In genomic region chr16:67526992-67527391, GRCm38 (mm10) we compare ENCODE assay signal across 20 mouse cellular contexts.
DNase-seq lines count a peak whose midpoint lies in the region; ATAC-seq and TF ChIP-seq lines count a peak whose summit lies in the region.
"Had no signal": no experiment of that assay in that cellular context is flagged by ENCODE, and none has a peak within 500 bp of the region (broad histone marks: within the 10 kb centered on the region; RNA-seq: fewer than 3 reads in every experiment).

No protein-coding gene starts in this region.

- no peaks in the 10 kb centered on the region for H3K27me3 ChIP-seq in liver, adult 2 months (ENCODE audit: control insufficient read depth, insufficient read depth, low read length)
- no peaks in the 10 kb centered on the region for H3K27me3 ChIP-seq in liver, embryonic 12.5 days (replicated peaks)
- H3K27me3 ChIP-seq in intestine, embryonic 16.5 days (replicated peaks; ENCODE audit: control insufficient read depth, insufficient read depth, low read length) = no peaks in the 10 kb centered on the region
- H3K27me3 ChIP-seq: CH12.LX; embryonic facial prominence, embryonic 12.5 days; forebrain, embryonic 13.5 days; forebrain, embryonic 15.5 days had no signal

- H3K9ac ChIP-seq in liver, adult 2 months (ENCODE audit: low read depth, low read length) = no peak overlapping the region
- H3K9ac ChIP-seq in liver, embryonic 12.5 days = no peak overlapping the region
- H3K9ac ChIP-seq in intestine, embryonic 16.5 days (ENCODE audit: low read depth, low read length) = no peak overlapping the region
- H3K9ac ChIP-seq: embryonic facial prominence, embryonic 12.5 days; forebrain, embryonic 13.5 days; forebrain, embryonic 15.5 days had no signal

- WGBS in liver, adult 2 months = 86% methylated on average over 1 of the region's 1 CpGs
- 73% methylated on average over 1 of the region's 1 CpGs for WGBS in liver, embryonic 12.5 days (ENCODE audit: insufficient replicate concordance)
- WGBS in intestine, embryonic 16.5 days = 78% methylated on average over 1 of the region's 1 CpGs

- no peaks in the 10 kb centered on the region for H3K79me2 ChIP-seq in liver, adult 2 months (ENCODE audit: control insufficient read depth, insufficient read depth, low read length)

- TF ChIP-seq POLR2A in liver, adult 2 months (IDR thresholded peaks at IDR 0.05; ENCODE audit: extremely low read depth, insufficient read depth, low read length) = no peak

- H3K27ac ChIP-seq in liver, adult 2 months (replicated peaks; ENCODE audit: insufficient read depth, low read depth, low read length) = no peak overlapping the region
- no peak overlapping the region for H3K27ac ChIP-seq in liver, embryonic 12.5 days
- H3K27ac ChIP-seq in intestine, embryonic 16.5 days (ENCODE audit: low read length) = no peak overlapping the region
- H3K27ac ChIP-seq: embryonic facial prominence, embryonic 10.5 days; embryonic facial prominence, embryonic 12.5 days; forebrain, embryonic 13.5 days; forebrain, embryonic 15.5 days had no signal

- no peaks in the 10 kb centered on the region for H3K9me3 ChIP-seq in liver, embryonic 12.5 days (replicated peaks)
- H3K9me3 ChIP-seq in intestine, embryonic 16.5 days (ENCODE audit: control insufficient read depth, low read length) = no peaks in the 10 kb centered on the region
- H3K9me3 ChIP-seq: embryonic facial prominence, embryonic 10.5 days; embryonic facial prominence, embryonic 12.5 days; forebrain, embryonic 13.5 days; forebrain, embryonic 15.5 days; G1E had no signal

- H3K36me3 ChIP-seq in liver, adult 2 months (ENCODE audit: control insufficient read depth, insufficient read depth, low read length) = no peaks in the 10 kb centered on the region
- H3K36me3 ChIP-seq in liver, embryonic 12.5 days = no peaks in the 10 kb centered on the region
- H3K36me3 ChIP-seq in intestine, embryonic 16.5 days (ENCODE audit: control insufficient read depth, insufficient read depth, low read length) = no peaks in the 10 kb centered on the region
- H3K36me3 ChIP-seq: embryonic facial prominence, embryonic 10.5 days; embryonic facial prominence, embryonic 12.5 days; forebrain, embryonic 15.5 days; G1E had no signal

- TF ChIP-seq CTCF in liver, adult 2 months (IDR thresholded peaks at IDR 0.05; ENCODE audit: low read depth, low read length) = no peak

- ATAC-seq in liver, embryonic 12.5 days = no peak
- ATAC-seq in intestine, embryonic 16.5 days = peak; percentile 84
- ATAC-seq: CD4-positive, CD25-positive, alpha-beta regulatory T cell, adult 4 months; forebrain, embryonic 13.5 days; forebrain, embryonic 15.5 days had no signal

- no peak overlapping the region for H3K4me2 ChIP-seq in liver, embryonic 12.5 days
- H3K4me2 ChIP-seq in intestine, embryonic 16.5 days (ENCODE audit: low read depth, low read length) = no peak overlapping the region
- H3K4me2 ChIP-seq: embryonic facial prominence, embryonic 12.5 days; forebrain, embryonic 13.5 days; forebrain, embryonic 15.5 days had no signal

- H3K4me1 ChIP-seq in liver, adult 2 months (ENCODE audit: control insufficient read depth, insufficient read depth, low read length) = peaks cover 6% of the 10 kb centered on the region; the same call in 1 of the 2 replicates
- H3K4me1 ChIP-seq in liver, embryonic 12.5 days = no peaks in the 10 kb centered on the region
- H3K4me1 ChIP-seq in intestine, embryonic 16.5 days (ENCODE audit: control insufficient read depth, insufficient read depth, low read length) = no peaks in the 10 kb centered on the region
- H3K4me1 ChIP-seq: embryonic facial prominence, embryonic 10.5 days; embryonic facial prominence, embryonic 12.5 days; forebrain, embryonic 13.5 days; forebrain, embryonic 15.5 days had no signal

- no peak overlapping the region for H3K4me3 ChIP-seq in liver, adult 2 months (ENCODE audit: insufficient read depth, low read depth, low read length)
- no peak overlapping the region for H3K4me3 ChIP-seq in liver, embryonic 12.5 days
- H3K4me3 ChIP-seq in intestine, embryonic 16.5 days (ENCODE audit: low read length) = no peak overlapping the region
- H3K4me3 ChIP-seq: embryonic facial prominence, embryonic 10.5 days; embryonic facial prominence, embryonic 12.5 days; forebrain, embryonic 13.5 days; forebrain, embryonic 15.5 days had no signal

- DNase-seq in liver, adult 2 months (ENCODE audit: extremely low read depth, low read depth, low spot score) = peak; percentile 15
- no peak for DNase-seq in lung, postnatal 10 days
- DNase-seq in kidney, postnatal 4 days = no peak
- DNase-seq: adrenal gland, adult 2 months; adrenal gland, postnatal 10 days; adrenal gland, postnatal 25 days; B cell, adult 2 months; cerebellum, adult 11 months; cerebellum, adult 9-10 months; cerebellum, postnatal 10 days; cerebellum, postnatal 25 days had no signal
